Mouse (Mus musculus) bone marrow, adult 2 months (tissue): Measurements from ENCODE around the gene Dgki. TPM values are rescaled to one million over a fixed set of nuclear protein-coding genes. Genes with fewer than 3 reads are reported as not detected.

Experiments used
- H3K27ac ChIP-seq: fragments of 200-500 bp; 2 replicates; pipeline ENCODE4 v1.5.1; 2012; ENCODE audit warnings: low read depth, mild to moderate bottlenecking, control low read depth, inconsistent platforms, low read length; ENCODE audit not compliant: control insufficient read depth, poor library complexity, insufficient read depth
- H3K4me1 ChIP-seq: fragments of 200-500 bp; 2 replicates; pipeline ENCODE4 v1.6.1; 2011; ENCODE audit warnings: low read length; ENCODE audit not compliant: control insufficient read depth, insufficient read depth
- H3K4me3 ChIP-seq: fragments of 200-500 bp; replicated peaks from 2 replicates; pipeline ENCODE3; 2011; ENCODE audit warnings: mild to moderate bottlenecking, low read depth, low read length, control low read depth; ENCODE audit not compliant: control insufficient read depth
- CTCF ChIP-seq: fragments of 200-500 bp; IDR thresholded peaks from 2 replicates; pipeline ENCODE4 v1.5.1; 2011; ENCODE audit warnings: low read length, control low read depth; ENCODE audit not compliant: control insufficient read depth, insufficient read depth
- POLR2A ChIP-seq: fragments of 200-500 bp; IDR thresholded peaks from 2 replicates; pipeline ENCODE4 v1.6.1; 2011; ENCODE audit warnings: low read depth, mild to moderate bottlenecking, control low read depth, low read length, borderline replicate concordance; ENCODE audit not compliant: control insufficient read depth
- WGBS: fragments of 180-500 bp; shearing (Covaris S2); methylation state at CpG from one replicate; pipeline ENCODE4 v1.1.7; 2018; 5-methylcytosine and 5-hydroxymethylcytosine counted together
- polyA plus RNA-seq: library from polyadenylated mRNA; stranded (reverse); fragments of >200 nt; gene quantifications from 2 replicates; pipeline ENCODE4 v1.2.4, GENCODE M21; 2011; ENCODE audit warnings: low replicate concordance; ENCODE audit not compliant: missing spikeins, insufficient read depth, insufficient read length

Dgki gene
- polyA plus RNA-seq, 1 experiment: 7.2 TPM

DNA sequence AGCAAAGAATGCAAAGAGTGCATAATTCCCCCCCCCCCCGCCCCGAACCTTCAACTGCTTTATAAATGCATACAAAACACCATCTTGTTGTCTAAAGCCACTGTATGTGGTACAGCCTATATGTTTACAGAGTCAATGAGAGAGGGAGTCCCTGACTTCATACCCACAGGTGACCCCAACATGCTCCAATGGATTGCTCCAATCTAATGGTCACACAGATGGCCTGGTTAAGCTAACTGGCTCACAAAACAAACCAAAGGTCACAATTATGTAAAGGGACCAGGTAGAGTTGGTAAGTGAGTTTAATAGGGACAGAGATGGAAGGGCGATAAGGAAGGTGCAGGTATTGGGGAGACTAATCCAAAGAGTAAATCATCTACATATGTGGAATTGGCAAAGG is 295.1 kb downstream of the Dgki start:
- H3K27ac ChIP-seq: no peak overlapping the region
- H3K4me1 ChIP-seq: no peaks in the 10 kb centered on the region
- H3K4me3 ChIP-seq: no peak overlapping the region
- TF ChIP-seq CTCF (no peak), POLR2A (no peak)
- WGBS: 64% methylated on average over 3 of the region's 3 CpGs

DNA sequence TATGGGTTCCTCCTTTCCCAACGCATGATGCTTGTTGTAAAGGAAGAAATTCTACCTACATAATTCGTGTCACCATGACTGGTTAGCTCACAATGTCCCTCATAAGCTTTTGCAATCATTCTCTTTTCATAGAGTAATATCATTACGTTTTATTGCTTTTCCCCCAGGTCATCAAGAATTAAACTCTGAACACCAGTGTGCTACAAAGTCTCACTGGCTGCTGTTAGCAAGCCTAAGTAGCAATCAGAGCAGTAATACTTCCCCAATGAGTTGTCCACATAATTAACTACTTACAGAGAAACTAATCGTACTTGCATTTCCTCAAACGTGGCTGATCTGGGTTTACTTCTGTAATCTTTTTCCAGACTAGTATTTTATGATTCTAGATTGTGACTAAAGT is 296.7 kb downstream of the Dgki start:
- WGBS: 46% methylated on average over 5 of the region's 5 CpGs
- Histone ChIP-seq H3K4me3 (no peak overlapping the region), H3K4me1 (no peaks in the 10 kb centered on the region), H3K27ac (no peak overlapping the region)
- TF ChIP-seq POLR2A (no peak), CTCF (no peak)

DNA sequence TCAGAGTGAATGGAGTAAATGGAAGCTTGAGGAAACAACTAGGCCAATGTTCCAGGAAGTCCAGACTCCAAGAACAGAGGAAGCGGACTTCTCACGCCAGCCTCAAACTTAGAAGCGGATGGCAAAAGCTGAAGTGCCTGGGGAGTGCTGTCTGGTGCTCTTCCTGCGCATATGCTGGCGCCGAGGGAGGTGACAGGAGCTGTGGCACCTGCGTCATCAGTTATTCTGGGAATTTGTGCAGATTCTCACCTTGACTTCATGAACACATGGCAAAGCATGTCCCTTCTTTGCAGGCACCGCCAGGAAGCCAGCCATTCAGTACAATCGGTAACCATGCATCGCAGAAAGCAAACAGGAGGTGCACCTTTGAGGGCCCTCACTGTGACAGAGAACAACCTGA is 301.0 kb downstream of the Dgki start:
- H3K4me3 ChIP-seq: no peak overlapping the region
- WGBS: 92% methylated on average over 10 of the region's 10 CpGs
- H3K4me1 ChIP-seq: no peaks in the 10 kb centered on the region
- TF ChIP-seq CTCF (no peak), POLR2A (no peak)
- H3K27ac ChIP-seq: no peak overlapping the region

DNA sequence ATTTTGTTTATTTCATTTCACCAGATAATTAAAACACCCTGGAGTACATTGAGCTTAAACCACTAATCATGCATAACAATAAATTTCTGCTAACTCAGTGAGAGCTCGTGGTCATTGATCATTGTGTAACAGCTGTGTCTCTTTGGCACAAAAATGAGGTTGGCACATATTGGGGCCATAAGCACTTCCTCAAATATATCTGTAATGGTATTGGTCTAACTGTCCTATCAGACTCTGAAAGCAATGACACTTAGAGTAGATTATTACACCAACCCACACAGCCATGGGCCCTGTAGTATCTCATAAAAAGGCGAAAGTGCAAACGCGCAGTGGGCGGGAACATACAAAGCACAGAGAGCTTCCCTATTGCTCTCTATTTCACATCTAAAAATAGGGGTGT is 305.7 kb downstream of the Dgki start:
- TF ChIP-seq POLR2A (no peak), CTCF (no peak)
- Histone ChIP-seq H3K27ac (no peak overlapping the region), H3K4me1 (no peaks in the 10 kb centered on the region), H3K4me3 (no peak overlapping the region)
- 73% methylated on average over 5 of the region's 5 CpGs for WGBS

DNA sequence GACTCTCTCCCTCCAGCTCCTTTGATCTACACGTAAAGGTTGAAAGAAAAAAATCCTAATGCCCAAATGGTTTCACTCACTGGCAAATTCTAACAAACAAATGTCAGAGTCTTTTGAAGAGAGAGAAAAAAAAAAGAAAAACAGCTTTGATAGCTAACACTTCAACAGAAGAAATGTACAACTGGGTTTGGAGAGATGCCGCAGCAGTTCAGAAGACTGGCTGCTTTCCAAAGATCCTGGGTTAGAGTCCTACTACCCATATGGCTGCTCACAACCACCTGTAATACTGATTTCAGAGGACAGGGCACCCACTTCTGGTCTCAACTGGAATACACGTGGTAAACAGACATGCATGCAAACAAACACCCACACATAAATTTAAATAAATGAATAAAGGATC is 309.8 kb downstream of the Dgki start:
- H3K27ac ChIP-seq: no peak overlapping the region
- 80% methylated on average over 3 of the region's 3 CpGs for WGBS
- TF ChIP-seq POLR2A (no peak), CTCF (no peak)
- no peak overlapping the region for H3K4me3 ChIP-seq
- H3K4me1 ChIP-seq: no peaks in the 10 kb centered on the region

DNA sequence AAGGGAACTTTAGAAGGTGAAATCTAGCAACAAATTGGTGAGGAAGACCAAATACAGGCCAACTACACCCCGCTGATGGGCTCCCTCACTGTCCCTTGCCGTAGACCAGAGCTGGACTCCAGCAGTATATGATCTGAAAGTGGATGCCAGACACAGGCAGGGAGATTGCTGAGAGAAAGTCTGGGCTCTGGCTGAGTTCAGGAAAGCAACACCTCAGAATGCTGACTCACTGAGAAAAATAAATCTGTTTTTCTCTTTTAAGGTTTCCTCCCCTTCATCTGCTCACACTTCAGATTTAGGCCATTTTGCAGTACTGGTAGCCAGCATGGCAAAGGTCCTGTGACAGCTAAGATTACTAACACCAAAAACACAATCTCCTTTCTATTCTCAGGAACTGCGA is 311.2 kb downstream of the Dgki start:
- 82% methylated on average over 3 of the region's 3 CpGs for WGBS
- H3K27ac ChIP-seq: no peak overlapping the region
- TF ChIP-seq POLR2A (no peak), CTCF (no peak)
- H3K4me3 ChIP-seq: no peak overlapping the region
- H3K4me1 ChIP-seq: no peaks in the 10 kb centered on the region

DNA sequence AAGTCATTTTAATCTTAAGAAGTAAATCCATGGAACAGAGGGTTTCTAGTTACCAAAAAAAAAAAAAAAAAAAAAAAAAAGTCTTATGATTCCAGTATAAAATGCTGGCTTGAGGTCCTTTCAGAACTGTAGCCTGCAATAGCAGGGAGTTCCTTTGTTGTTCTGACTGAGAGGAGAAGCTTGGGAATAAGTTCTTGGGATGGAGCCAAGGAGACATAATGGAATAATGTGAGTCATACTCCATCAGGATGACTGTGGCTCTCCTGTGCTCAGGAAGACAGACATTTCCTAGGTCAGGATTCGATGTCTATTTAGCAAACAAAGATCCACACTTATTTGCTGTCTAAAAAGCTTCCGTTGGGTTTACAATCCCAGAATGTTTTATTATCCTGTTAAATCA is 318.3 kb downstream of the Dgki start:
- no peak overlapping the region for H3K27ac ChIP-seq
- WGBS: 81% methylated on average over 2 of the region's 2 CpGs
- no peaks in the 10 kb centered on the region for H3K4me1 ChIP-seq
- no peak overlapping the region for H3K4me3 ChIP-seq
- TF ChIP-seq POLR2A (no peak), CTCF (no peak)

DNA sequence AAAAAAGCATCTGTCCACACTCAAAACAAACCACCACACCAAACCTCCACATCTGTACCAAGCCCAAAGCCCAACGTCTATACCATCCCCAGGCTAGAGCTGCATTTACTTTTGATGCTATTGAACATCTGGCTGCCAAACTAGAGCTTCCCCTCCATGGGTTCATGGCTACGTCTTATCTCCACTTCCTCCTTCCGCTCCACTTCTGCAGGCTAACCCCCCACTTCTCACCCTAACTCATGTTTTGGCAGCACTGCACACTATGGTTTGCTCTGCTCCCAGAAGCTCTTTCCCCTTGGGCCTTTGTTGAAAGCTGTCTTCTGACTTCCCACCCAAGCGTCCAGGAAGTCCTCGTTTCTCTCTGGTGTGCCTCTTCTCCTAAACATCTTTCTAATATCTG is 319.5 kb downstream of the Dgki start:
- no peak for TF ChIP-seq CTCF
- no peak for TF ChIP-seq POLR2A
- Histone ChIP-seq H3K4me1 (no peaks in the 10 kb centered on the region), H3K4me3 (no peak overlapping the region), H3K27ac (no peak overlapping the region)
- 35% methylated on average over 5 of the region's 5 CpGs for WGBS

DNA sequence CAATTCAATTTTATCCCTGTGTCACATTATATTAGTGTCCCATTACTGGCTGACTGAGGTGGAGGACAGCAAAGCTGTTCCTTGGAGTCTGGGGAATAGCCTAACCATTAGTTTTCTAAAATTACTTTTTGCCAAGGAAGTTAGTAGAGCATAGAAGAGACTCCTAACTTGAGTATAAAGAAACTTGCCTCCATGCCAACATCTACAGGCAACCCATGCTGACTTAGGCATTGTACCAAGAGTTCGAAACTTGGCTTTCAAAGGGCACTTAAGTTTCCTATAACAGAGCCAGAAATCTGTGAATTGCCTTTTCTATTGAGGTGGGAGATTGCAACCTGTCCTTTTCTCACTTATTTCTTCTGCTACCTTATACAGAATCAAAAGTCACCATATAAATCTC is 321.8 kb downstream of the Dgki start:
- H3K4me1 ChIP-seq: no peaks in the 10 kb centered on the region
- H3K4me3 ChIP-seq: no peak overlapping the region
- H3K27ac ChIP-seq: no peak overlapping the region
- 76% methylated on average over 1 of the region's 1 CpGs for WGBS
- no peak for TF ChIP-seq CTCF
- TF ChIP-seq POLR2A: no peak
